Mouse (Mus musculus) MN1 (cell line): ENCODE measurements at regions not wholly inside any gene's neighbourhood (a gene's known extent, or its start where the extent isn't known, plus 50 kb on each side); places are given as distances from the start of the nearest gene placed in this dataset.

Experiments used
- DNase-seq: peaks from one replicate; pipeline ENCODE4 v3.0.0-alpha.2; 2016; ENCODE audit warnings: low spot score

DNA sequence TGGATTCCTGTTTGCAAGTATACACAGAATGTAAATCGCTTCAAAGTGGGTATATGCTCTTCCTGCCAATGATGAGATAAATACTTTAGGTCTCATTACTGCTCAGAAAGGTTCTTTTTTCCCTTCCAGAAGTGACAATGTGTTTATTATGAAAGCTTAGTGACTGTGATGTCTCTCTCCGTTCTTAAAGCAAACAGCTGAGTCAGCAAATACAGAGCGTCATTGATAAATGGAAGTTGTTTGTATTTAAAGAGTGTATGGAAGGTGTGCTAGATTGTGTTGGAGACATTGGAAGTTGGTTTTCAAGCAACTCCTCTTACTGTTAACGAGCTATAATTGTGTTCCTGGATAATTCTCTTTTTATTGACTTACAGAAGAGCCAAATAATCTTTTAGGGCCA is 408.0 kb downstream of the Prr30 start:
- DNase-seq = no peak

DNA sequence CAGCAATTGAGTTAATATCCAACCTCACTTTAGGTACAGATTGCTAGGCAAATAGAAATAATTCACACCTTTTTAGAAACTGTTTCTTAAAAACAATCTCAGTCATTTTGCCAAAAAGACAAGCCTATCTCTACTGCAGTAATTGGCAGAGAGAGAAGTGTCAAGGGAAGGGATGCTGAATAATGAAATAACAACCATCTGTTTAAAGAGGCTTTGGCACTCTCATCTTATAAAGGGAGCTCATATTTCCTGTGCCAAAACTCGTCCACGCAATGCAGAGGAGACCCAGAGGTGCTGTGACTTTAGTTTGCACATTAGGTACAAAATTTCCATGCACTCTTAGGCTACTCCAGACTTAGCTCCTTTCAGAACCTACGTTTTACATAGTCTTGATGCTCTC is 418.2 kb downstream of the Prr30 start:
- no peak for DNase-seq

DNA sequence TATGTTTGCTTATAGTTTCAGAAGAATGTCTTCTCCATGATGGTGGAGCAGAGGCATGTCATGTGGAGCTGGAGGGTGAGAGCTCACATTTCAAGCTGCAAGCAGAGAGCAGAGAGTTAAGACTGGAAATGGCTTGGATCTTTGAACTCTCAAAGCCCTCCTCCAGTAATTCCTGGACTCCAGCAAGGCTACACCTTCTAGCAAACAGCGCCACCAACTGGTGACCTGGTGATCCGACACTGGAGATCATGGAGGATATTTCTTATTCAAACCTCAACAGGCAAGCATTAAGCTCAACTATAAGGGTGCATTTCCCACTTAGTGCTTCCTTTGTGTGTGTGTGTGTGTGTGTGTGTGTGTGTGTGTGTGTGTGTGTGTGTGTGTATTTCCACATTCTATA is 446.2 kb downstream of the Prr30 start:
- no peak for DNase-seq

DNA sequence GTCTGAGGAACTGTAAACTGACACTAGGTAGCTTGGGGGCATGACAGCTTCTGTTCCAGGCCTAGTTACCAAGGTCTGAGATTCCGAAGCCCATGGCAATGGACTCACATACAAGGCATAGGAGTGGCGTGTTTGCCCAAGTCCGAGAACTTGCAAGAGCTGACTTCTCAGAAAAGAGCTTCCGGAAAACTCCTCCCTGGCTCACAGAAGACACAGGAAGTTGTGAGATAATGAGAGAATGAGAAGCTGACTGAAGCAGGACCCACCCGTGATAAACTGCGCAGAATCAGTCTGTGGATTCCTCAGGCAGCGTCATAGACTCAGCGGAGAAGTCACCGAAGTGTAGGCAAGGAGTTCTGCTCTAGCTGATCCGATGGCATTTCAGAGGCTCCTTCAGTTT is 447.4 kb downstream of the Prr30 start:
- DNase-seq = no peak

- DNase-seq = no peak
Measured at GRCm38 (mm10) chr14:100749737-100750541, 450.2 kb downstream of the Prr30 start.

DNA sequence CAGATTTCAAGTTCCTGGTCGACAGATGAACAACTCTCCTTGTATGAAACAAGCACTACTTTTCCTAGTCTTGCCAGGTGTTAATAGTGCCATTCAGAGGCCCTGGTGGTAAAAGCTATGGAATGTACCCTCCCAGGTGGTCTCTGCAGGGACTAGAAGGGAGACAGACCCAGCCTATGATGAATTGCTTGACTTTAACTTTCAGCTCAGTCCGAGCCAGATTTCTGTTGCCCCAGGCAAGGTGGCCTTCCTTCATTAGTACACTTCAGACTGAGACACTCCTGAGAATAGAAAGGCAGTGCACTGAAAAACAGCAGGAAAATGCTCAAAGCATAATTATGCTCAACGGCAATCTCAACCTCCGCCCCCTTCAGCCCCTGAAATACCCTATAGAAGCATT is 450.8 kb upstream of the Klf12 start:
- no peak for DNase-seq

- DNase-seq = no peak
Measured at GRCm38 (mm10) chr14:100728433-100728832, 444.0 kb upstream of the Klf12 start.

DNA sequence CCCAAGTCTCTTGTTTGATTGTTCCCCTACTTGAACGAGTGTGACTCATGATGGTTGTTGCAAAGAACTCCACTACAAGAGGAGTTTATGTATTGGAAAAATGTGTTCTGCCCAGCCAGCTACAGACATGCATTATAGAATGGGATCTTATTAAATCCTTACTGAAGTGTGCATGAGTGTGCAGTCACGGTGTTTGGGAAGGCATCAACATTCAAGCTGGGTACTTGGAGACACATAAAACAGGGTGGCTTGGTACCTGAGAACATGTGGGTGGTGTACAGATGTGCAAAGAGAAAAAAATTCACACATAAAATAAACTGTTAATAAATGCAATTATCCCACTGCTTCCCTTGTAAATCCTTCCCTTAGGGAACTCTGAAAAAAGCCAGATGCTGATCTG is 443.2 kb upstream of the Klf12 start:
- DNase-seq = no peak

DNA sequence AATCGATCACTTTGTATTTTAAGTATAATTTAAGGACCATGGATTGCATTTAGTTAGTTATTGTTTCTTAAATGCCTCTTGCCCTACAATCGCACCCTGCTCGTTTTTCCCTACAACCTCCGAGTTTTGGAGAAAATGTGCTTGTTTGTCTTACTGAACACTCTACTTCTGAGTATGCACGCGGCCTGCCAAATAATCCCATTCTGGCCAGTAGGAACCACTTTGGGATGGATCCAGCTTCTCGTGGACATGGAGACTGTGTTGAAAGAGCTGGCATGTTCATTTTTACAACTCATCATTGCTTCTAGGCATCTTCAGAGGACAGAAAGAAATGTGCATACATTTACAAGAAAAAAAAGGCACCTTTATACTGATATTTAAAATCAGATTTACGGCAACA is 440.5 kb upstream of the Klf12 start:
- no peak for DNase-seq

DNA sequence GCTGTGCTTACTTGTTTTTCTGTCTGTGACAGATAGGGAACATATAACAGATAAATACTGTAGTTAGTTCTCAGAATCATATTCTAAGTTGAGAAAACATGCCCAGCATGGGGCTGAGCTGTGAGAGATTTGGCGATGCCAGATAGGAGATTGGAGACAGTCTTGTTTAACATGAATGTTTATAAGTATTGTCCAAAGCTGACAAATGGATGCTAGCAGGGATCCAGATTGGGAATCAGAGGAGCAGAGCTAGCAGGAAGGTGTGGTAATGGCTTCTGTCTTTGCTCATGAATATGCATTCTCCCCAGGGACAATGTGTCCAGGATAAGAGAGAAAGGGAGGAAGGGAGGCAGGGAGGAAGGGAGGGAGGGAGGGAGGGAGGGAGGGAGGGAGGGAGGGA is 436.2 kb upstream of the Klf12 start:
- DNase-seq = no peak

GRCm38 (mm10) chr14:100714952-100715351 is 430.5 kb upstream of the Klf12 start:
- DNase-seq = no peak

DNA sequence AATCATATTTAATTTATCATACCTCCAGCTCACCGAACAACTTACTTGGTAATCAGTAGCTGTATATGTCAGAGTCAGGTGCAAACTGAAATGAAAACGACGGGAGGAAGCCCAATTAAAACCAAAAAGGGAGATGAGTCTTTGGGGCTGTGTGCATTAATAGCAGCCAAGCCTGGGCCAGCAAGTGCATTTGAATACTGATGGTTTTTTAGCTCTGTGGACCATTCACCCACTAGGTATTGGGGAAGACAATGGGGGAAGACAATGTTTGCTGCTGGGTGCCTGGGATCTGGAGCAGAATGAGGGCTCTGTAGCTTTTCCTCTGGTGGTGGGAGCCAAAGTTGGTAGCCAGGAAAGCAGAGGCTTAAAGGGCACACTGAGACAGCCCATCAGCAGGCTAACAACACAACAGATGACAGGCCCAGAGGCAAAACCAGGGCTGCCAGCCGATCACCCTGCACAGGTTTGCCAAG is 429.6 kb upstream of the Klf12 start:
- DNase-seq = no peak

DNA sequence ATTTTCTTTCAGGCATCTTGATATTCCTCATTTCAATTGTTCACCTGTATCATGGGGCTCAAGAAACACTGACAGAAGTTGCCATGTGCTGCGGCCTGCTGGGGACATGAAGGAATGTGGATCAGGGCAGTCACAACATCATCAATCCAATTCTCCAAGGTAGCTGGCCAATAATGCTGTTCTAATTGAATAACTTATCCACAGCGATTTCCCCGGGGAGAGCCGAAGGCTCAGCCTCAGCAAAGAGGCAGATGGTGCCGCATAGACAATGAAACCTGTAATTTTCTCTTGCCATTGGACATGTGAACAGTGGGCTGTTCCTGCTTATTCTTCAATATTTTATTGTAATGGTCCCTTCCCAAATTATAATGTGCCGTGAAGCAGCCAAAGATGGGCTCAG is 429.1 kb upstream of the Klf12 start:
- no peak for DNase-seq

DNA sequence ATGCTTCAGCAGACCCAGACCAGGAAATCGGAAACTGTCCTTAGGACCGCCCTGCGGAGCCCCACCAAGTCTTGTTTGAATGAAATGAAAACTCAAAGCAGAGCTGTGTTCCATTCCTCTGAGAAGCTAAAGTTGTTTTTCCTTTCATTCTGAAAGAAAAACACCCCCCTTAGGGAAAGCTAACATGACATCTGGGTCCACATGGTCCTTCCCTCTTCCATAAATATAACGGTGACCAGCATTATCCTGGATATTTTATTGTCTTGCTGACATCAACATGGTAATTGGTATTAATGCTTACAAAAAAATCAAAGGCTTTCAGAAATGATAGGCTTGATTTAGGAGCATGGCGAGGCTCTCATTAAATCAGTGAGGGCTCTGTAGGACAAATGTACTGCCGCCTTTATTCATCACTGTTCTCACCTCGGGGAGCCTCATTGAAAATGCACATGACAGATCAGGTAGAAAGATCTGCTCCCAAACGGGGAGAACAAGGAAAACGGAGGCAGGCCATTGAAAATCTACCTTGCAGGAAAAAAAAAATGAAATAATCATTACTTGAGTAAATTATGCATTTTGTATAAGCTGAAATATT is 381.0 kb upstream of the Klf12 start:
- no peak for DNase-seq

DNA sequence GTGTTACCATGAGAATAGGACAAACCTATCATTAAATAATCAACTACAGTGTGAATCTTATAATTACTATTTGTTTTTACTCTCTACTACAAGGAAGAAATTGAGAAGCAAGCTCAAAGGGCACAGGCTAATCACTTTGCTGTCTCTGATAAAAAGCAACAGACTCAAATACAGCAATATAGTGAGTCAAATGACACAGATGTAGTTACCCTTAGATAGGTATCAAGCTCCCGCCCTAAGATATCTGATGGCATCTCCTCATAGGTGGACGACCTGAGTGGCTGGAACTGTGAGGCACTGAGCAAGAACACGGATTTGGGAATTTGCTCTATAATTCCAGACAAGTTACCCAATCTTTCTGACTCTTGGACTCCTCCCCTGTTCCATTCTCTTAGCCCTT is 379.7 kb upstream of the Klf12 start:
- no peak for DNase-seq

- no peak for DNase-seq
Measured at GRCm38 (mm10) chr14:100642076-100642475, 357.6 kb upstream of the Klf12 start.

DNA sequence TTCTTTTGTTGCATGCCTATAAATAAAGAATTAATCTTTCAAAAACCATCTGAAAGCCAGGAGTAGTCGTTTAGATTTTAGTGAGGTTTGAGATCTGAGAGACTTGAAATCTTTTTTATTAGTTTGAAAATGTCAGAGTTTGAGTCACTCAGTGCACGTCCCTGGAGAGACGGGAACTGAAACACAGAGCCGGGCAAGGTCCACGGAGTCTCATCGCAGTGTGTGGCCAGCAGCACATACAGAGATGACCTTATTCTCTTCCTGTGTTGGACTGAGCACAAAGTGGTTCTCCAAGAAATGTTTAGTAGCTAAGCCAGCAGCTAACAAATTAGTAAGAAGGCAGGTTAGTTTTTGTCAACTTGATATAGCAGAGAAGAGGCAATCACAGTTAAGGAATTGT is 350.0 kb upstream of the Klf12 start:
- no peak for DNase-seq

DNA sequence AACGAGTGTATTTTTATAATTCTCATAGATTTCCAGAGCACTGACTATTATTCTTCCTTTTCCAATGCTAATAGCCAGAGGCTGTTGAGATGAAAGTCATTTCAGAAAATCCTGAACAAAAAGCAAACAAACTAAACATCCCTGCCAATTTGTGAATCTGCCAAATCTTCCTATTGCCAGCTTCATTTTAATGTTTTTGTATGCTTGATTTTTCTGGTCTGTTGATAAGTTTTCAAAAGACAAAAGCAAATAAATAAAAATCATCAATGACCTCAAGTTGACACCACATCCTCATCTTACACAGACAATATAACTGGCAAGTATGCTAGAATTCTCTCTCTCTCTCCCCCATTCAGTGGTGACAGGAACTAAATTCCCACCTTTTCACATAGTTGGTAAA is 347.2 kb upstream of the Klf12 start:
- DNase-seq = no peak

DNA sequence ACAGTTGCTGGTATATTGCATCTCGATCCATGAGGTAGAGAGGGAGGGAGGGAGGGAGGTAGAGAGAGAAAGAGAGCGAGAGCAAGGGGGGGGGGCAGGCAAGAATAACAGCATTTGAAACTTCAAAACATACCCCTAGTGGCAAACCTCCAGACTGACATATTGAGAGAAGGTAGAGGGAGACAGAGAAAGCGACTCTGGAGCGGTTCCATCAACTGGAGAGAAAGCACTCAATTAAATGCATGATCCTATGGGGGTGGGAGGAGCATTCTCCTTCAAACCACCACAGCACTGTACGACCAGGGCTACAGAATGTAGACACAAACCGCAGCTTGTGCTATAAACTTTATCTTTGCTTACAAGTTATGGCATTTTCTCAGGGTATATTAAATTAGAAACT is 345.7 kb upstream of the Klf12 start:
- DNase-seq = no peak

GRCm38 (mm10) chr14:100627523-100627922 is 343.0 kb upstream of the Klf12 start:
- no peak for DNase-seq

DNA sequence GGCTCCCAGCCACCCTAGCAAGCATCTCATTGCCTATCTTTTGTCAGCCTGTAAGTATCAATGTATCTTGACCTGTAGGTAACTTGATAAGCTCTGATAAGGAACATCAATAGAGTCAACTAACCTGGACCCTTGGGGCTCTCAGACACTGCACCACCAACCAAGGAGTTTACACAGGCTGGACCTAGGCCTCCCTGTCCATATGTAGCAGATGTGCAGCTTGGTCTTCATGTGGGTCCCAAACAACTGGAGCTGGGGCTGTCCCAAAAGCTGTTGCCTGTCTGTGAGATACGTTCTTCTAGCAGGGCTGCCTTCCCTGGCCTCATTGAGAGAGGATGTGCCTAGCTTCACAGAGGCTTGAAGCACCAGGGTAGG is 335.2 kb upstream of the Klf12 start:
- no peak for DNase-seq

DNA sequence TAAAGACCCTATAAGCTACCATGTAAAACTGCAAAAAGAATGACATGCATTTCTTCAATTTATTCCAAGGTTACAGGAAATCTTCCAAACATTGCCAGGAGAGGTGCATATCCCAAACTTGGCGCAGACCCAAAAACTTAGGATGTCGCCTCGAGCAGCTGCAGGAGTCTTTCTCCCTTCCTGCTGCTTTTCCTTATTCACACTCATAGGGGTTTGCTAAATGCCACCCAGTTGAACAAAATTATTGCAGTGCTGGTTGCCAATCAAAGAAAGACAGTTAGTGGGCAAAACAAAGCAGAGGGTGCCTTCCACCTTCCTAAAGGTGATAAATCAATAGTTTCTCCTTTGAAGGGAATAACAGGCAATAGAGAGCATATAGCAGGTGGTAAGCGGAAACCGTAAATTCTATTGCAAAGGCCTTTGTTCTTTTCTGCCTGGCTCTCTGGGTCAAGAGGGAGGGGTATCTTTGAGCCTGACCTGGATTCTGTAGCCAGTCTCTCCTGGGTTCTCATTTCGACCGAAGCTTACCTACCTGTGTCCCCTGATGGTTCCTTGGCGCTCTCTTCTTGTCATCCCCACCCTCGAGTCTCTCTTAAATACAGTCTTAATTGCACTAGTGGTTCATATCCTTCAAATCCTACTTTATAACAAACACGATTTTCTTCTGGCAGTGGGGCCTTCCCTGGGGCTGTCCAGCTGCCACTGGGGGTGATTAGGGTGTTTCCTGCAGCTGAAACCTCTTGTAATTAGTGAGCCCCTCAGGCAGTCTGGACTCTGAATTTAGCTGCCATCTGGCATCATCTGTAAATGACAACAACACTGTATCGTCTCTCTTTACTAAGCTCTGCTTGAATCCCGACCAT is 334.5 kb upstream of the Klf12 start:
- DNase-seq = no peak
